Mouse (Mus musculus) large intestine, adult 2 months (tissue): ENCODE measurements around the gene Asb4. TPM values are rescaled to one million over a fixed set of nuclear protein-coding genes. Genes with fewer than 3 reads are reported as not detected.
"Not testable (repeated sequence)": the region's sequence is repeated elsewhere in the genome, so short reads cannot be mapped to it uniquely, and the experiment has no call there.

Source experiments
- DNase-seq: peaks from one replicate; pipeline ENCODE4 v3.0.0-alpha.2; 2012; ENCODE audit warnings: low read depth, low spot score
- WGBS: fragments of 180-500 bp; shearing (Covaris S2); methylation state at CpG from one replicate; pipeline ENCODE4 v1.1.7; 2018; 5-methylcytosine and 5-hydroxymethylcytosine counted together
- polyA plus RNA-seq: library from polyadenylated mRNA; depleted of rRNA; stranded (reverse); fragments of >200 nt; gene quantifications from 2 replicates; pipeline ENCODE4 v1.2.3, GENCODE M21; 2012; rRNA removed

The Asb4 gene
- 0.10 and 0.15 TPM in 2 replicates for polyA plus RNA-seq

- no peak for DNase-seq
- WGBS, result 26% methylated on average over 19 of the region's 19 CpGs
These were observed at the start of gene Asb4 for GRCm38 (mm10) chr6:5383336-5384177. TSS of gene Asb4 (plus strand) at chr6:5383386.

GRCm38 (mm10) chr6:5334021-5334420, 49.2 kb upstream of the Asb4 start:
- DNase-seq, result no peak
- WGBS, result 81% methylated on average over 5 of the region's 5 CpGs

- not testable (repeated sequence) for DNase-seq
These were observed 47.2 kb upstream of the Asb4 start for GRCm38 (mm10) chr6:5336016-5336415.

GRCm38 (mm10) chr6:5338781-5339180, 44.4 kb upstream of the Asb4 start:
- DNase-seq, result not testable (repeated sequence)
- 92% methylated on average over 4 of the region's 4 CpGs for WGBS

GRCm38 (mm10) chr6:5339283-5339682, 43.9 kb upstream of the Asb4 start:
- not testable (repeated sequence) for DNase-seq
- 80% methylated on average over 1 of the region's 1 CpGs for WGBS

GRCm38 (mm10) chr6:5344255-5344654, 38.9 kb upstream of the Asb4 start:
- WGBS, result 47% methylated on average over 6 of the region's 6 CpGs
- no peak for DNase-seq

GRCm38 (mm10) chr6:5357873-5358272, 25.3 kb upstream of the Asb4 start:
- DNase-seq, result peak; percentile 38

- WGBS, result 91% methylated on average over 5 of the region's 5 CpGs
- no peak for DNase-seq
These were observed 22.8 kb upstream of the Asb4 start for GRCm38 (mm10) chr6:5360402-5360801.

GRCm38 (mm10) chr6:5361987-5362386, 21.2 kb upstream of the Asb4 start:
- WGBS, result 76% methylated on average over 6 of the region's 6 CpGs
- DNase-seq, result no peak

- WGBS, result 86% methylated on average over 5 of the region's 5 CpGs
- no peak for DNase-seq
These were observed 17.3 kb upstream of the Asb4 start for GRCm38 (mm10) chr6:5365845-5366244.

- no peak for DNase-seq
- 93% methylated on average over 4 of the region's 4 CpGs for WGBS
These were observed 6.3 kb upstream of the Asb4 start for GRCm38 (mm10) chr6:5376884-5377283.

- DNase-seq, result no peak
- 58% methylated on average over 3 of the region's 3 CpGs for WGBS
These were observed 4.1 kb upstream of the Asb4 start for GRCm38 (mm10) chr6:5379048-5379447.

GRCm38 (mm10) chr6:5379781-5380623, 3.2 kb upstream of the Asb4 start:
- 45% methylated on average over 22 of the region's 22 CpGs for WGBS
- no peak for DNase-seq

GRCm38 (mm10) chr6:5380624-5381252, 2.4 kb upstream of the Asb4 start:
- DNase-seq, result no peak
- 52% methylated on average over 9 of the region's 9 CpGs for WGBS

- no peak for DNase-seq
- 41% methylated on average over 13 of the region's 13 CpGs for WGBS
These were observed 1.1 kb upstream of the Asb4 start for GRCm38 (mm10) chr6:5381918-5382582.

- 4% methylated on average over 16 of the region's 16 CpGs for WGBS
- peak; percentile 58 for DNase-seq
These were observed 487 bp upstream of the Asb4 start for GRCm38 (mm10) chr6:5382583-5383215.

- WGBS, result under 1% methylated on average over 11 of the region's 11 CpGs
- peak; percentile 67 for DNase-seq
These were observed 948 bp downstream of the Asb4 start for GRCm38 (mm10) chr6:5384178-5384490.

GRCm38 (mm10) chr6:5385161-5385640, 2.0 kb downstream of the Asb4 start:
- WGBS, result 81% methylated on average over 7 of the region's 7 CpGs
- no peak for DNase-seq

- 92% methylated on average over 4 of the region's 4 CpGs for WGBS
These were observed 3.3 kb downstream of the Asb4 start for GRCm38 (mm10) chr6:5386486-5386885.

More at GRCm38 (mm10) chr6:5386486-5386885, 3.3 kb downstream of the Asb4 start:
- no peak for DNase-seq
